Mouse (Mus musculus) spleen, adult 2 months (tissue): ENCODE data around the gene Pex1.

ENCODE experiments used
- CTCF ChIP-seq: fragments of 200-500 bp; IDR thresholded peaks from 2 replicates; pipeline ENCODE4 v1.5.1; 2011; ENCODE audit warnings: mild to moderate bottlenecking, inconsistent platforms; ENCODE audit not compliant: insufficient read depth, insufficient read length, insufficient replicate concordance; ENCODE audit errors: extremely low read depth
- POLR2A ChIP-seq: fragments of 200-500 bp; IDR thresholded peaks from 2 replicates; pipeline ENCODE4 v1.6.1; 2011; ENCODE audit warnings: low read depth, low read length, inconsistent platforms

GRCm38 (mm10) chr5:3647708-3648121 lies 51.8 kb downstream of the Pex1 start:
- TF ChIP-seq POLR2A (no peak; the same call in 1 of the 2 replicates), CTCF (0 out of 2 replicates have a peak, but pooled peaks have one; percentile 6)
